Mouse (Mus musculus) heart, embryonic 11.5 days (tissue): ENCODE results near the gene Lemd1. TPM values are rescaled to one million over a fixed set of nuclear protein-coding genes. Genes with fewer than 3 reads are reported as not detected.
A peak's percentile ranks its signal among the peaks of the same experiment; 100 is the strongest.

ENCODE experiments used
- ATAC-seq: fragments of 200-750 bp; cut with Nextera tagmentation; replicated peaks from 2 replicates; pipeline ENCODE4 v1.8.0; 2017; ENCODE audit warnings: moderate library complexity; ENCODE audit not compliant: insufficient number of reproducible peaks, low FRiP score, low TSS enrichment
- H3K27ac ChIP-seq: fragments of 300-500 bp; sonication (generic); 2 replicates; pipeline ENCODE4 v1.5.1; 2014; ENCODE audit warnings: mild to moderate bottlenecking, low read depth, low read length
- H3K27me3 ChIP-seq: fragments of 300-500 bp; sonication (generic); 2 replicates; pipeline ENCODE4 v1.6.1; 2014; ENCODE audit warnings: mild to moderate bottlenecking, low read length, mixed read lengths; ENCODE audit not compliant: control insufficient read depth, insufficient read depth
- H3K36me3 ChIP-seq: fragments of 300-500 bp; sonication (generic); 2 replicates; pipeline ENCODE4 v1.6.1; 2014; ENCODE audit warnings: mild to moderate bottlenecking, low read length, moderate library complexity, mixed read lengths; ENCODE audit not compliant: control insufficient read depth, insufficient read depth
- H3K4me1 ChIP-seq: fragments of 300-500 bp; sonication (generic); 2 replicates; pipeline ENCODE4 v1.6.1; 2014; ENCODE audit warnings: low read length; ENCODE audit not compliant: control insufficient read depth, insufficient read depth
- H3K4me2 ChIP-seq: fragments of 300-500 bp; sonication (generic); 2 replicates; pipeline ENCODE4 v1.6.1; 2014; ENCODE audit warnings: mild to moderate bottlenecking, moderate library complexity
- H3K4me3 ChIP-seq: fragments of 300-500 bp; sonication (generic); 2 replicates; pipeline ENCODE4 v1.5.1; 2014; ENCODE audit warnings: low read depth, low read length
- H3K9ac ChIP-seq: fragments of 300-500 bp; sonication (generic); 2 replicates; pipeline ENCODE4 v1.6.1; 2014; ENCODE audit warnings: mild to moderate bottlenecking, low read depth, low read length, moderate library complexity
- H3K9me3 ChIP-seq: fragments of 300-500 bp; sonication (generic); replicated peaks from 2 replicates; pipeline ENCODE4 v1.6.1; 2016; ENCODE audit warnings: low read length; ENCODE audit not compliant: control insufficient read depth
- WGBS: fragments of 180-500 bp; shearing (Covaris S2); extraction: QIAGEN DNeasy Blood & Tissue Kit; methylation state at CpG from one replicate; pipeline ENCODE4 v1.1.7; 2014; ENCODE audit not compliant: insufficient replicate concordance; 5-methylcytosine and 5-hydroxymethylcytosine counted together
- polyA plus RNA-seq: library from polyadenylated mRNA; unstranded; fragments of >200 nt; fragmentation: Nextera tagmentation; extraction: Ambion mirVana; gene quantifications from 2 replicates; pipeline ENCODE4 v1.2.1, GENCODE M21; 2014

Lemd1 gene
- polyA plus RNA-seq, result not detected in 2 replicates

- no peak within 1 kb of the TSS for H3K27ac ChIP-seq
- H3K4me3 ChIP-seq, result peak within 1 kb of the TSS; percentile 63
- peaks cover 72% of the 10 kb centered on the region for H3K27me3 ChIP-seq
- H3K4me1 ChIP-seq, result peaks cover 21% of the 10 kb centered on the region
- WGBS, result 1% methylated on average over 34 of the region's 34 CpGs
- no peaks in the 10 kb centered on the region for H3K9me3 ChIP-seq
- H3K9ac ChIP-seq, result peak within 1 kb of the TSS; percentile 59; the same call in 1 of the 2 replicates
- H3K4me2 ChIP-seq, result peak within 1 kb of the TSS; percentile 93
- H3K36me3 ChIP-seq, result no peaks in the 10 kb centered on the region
- ATAC-seq, result no peak
These were observed at the start of gene Lemd1, which contains the start of gene AC124108.1 for GRCm38 (mm10) chr1:132191093-132191785. Gene Lemd1 (plus strand): TSS chr1:132191431. Gene AC124108.1 (plus strand): TSS chr1:132191457.

DNA sequence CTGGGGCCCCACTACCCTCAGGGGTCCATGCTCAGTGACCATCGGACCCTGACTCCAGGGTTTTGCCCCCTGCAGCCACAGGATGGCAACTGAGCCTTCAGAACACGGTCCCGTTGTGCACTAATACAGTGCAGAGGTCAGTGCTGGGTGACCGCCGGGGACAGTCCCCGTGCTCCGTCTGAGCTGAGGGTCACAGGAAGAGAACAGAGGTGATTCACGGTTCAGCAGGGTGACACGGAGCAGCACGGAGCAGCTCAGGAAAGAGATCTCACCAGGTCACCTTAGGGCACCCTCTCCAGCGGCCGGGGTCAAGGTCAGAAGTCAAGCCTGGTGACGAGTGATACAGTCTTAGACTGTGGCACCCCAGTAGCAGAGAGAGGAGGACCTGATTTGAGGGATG, 49.5 kb upstream of the Lemd1 start:
- H3K36me3 ChIP-seq, result no peaks in the 10 kb centered on the region
- peaks cover 12% of the 10 kb centered on the region for H3K4me1 ChIP-seq
- H3K9me3 ChIP-seq, result no peaks in the 10 kb centered on the region
- no peak overlapping the region for H3K9ac ChIP-seq
- H3K27me3 ChIP-seq, result no peaks in the 10 kb centered on the region
- no peak overlapping the region for H3K4me3 ChIP-seq
- 62% methylated on average over 13 of the region's 13 CpGs for WGBS
- ATAC-seq, result no peak
- no peak overlapping the region for H3K4me2 ChIP-seq
- no peak overlapping the region for H3K27ac ChIP-seq

- no peak overlapping the region for H3K4me3 ChIP-seq
- H3K27me3 ChIP-seq, result no peaks in the 10 kb centered on the region
- ATAC-seq, result no peak
- 52% methylated on average over 5 of the region's 5 CpGs for WGBS
- H3K36me3 ChIP-seq, result no peaks in the 10 kb centered on the region
- H3K27ac ChIP-seq, result no peak overlapping the region
- no peaks in the 10 kb centered on the region for H3K9me3 ChIP-seq
- H3K4me1 ChIP-seq, result peaks cover 9% of the 10 kb centered on the region
- no peak overlapping the region for H3K9ac ChIP-seq
- no peak overlapping the region for H3K4me2 ChIP-seq
These were observed 48.2 kb upstream of the Lemd1 start for GRCm38 (mm10) chr1:132143079-132143478.

DNA sequence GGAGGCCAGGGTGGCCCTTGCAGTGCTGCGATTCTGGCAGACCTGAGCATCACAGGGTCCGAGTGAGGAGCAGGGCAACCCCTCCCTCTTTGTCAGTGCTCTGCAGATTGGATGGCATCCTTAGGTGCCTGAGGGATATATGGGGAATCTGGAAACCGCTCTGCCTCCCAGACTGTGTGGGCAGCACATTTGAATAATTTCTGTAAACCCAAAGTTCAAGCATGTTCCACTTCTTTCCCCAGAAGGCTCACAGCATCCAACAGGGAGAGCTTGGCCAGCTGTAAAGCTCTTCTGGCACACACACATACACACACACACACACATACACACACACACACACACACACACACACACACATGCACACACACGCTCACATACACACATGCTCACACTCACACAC, 47.5 kb upstream of the Lemd1 start:
- WGBS, result 61% methylated on average over 4 of the region's 4 CpGs
- H3K4me2 ChIP-seq, result no peak overlapping the region
- no peaks in the 10 kb centered on the region for H3K9me3 ChIP-seq
- no peak overlapping the region for H3K4me3 ChIP-seq
- H3K36me3 ChIP-seq, result no peaks in the 10 kb centered on the region
- H3K27me3 ChIP-seq, result no peaks in the 10 kb centered on the region
- no peak overlapping the region for H3K27ac ChIP-seq
- peaks cover 4% of the 10 kb centered on the region; the same call in 1 of the 2 replicates for H3K4me1 ChIP-seq
- H3K9ac ChIP-seq, result no peak overlapping the region
- no peak for ATAC-seq

DNA sequence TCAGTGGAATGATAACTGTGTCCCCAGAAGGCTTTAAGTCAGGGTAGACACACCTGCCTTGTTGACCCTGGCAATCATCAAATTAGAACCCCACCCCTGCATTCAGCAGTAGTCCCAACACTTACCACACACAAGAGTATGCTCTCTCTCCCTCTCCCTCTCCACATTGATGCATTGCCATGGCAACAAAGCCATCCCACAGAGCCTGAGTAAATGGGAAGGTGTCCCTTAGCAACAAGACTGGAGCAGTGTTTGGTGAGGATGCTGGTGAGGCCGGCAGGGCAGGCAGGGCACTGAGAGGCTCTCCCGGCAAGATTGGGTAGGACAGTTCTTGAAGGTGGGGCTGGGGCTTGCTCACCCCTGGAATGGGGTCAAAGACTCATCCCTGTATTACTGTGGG, 47.0 kb upstream of the Lemd1 start:
- WGBS, result 49% methylated on average over 2 of the region's 2 CpGs
- H3K36me3 ChIP-seq, result no peaks in the 10 kb centered on the region
- ATAC-seq, result no peak
- no peak overlapping the region for H3K9ac ChIP-seq
- no peak overlapping the region for H3K27ac ChIP-seq
- H3K27me3 ChIP-seq, result no peaks in the 10 kb centered on the region
- H3K4me1 ChIP-seq, result 0 out of 2 replicates have a peak, but pooled peaks cover 2% of the 10 kb centered on the region
- H3K9me3 ChIP-seq, result no peaks in the 10 kb centered on the region
- no peak overlapping the region for H3K4me3 ChIP-seq
- H3K4me2 ChIP-seq, result no peak overlapping the region

DNA sequence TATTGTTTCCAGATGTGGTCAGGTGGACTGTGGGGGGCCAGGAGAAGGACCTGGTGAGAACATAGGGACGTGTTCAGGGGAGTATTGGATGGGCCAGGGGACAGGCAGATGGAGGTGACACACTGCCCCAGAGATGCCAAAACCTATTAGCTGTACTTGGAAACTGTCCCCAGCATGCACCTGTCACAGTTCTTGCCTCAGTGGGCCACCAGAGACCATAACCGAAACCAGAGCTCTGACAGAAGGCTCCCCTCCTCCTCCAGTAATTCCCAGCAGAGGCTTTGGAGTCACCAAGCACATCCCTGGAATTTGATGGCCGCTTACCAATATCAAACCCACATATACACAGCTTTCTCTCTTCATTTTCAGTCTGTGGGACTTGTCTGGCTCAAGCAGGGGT, 46.4 kb upstream of the Lemd1 start:
- H3K4me2 ChIP-seq, result no peak overlapping the region
- H3K9me3 ChIP-seq, result no peaks in the 10 kb centered on the region
- WGBS, result 71% methylated on average over 3 of the region's 3 CpGs
- ATAC-seq, result no peak
- H3K36me3 ChIP-seq, result no peaks in the 10 kb centered on the region
- no peak overlapping the region for H3K27ac ChIP-seq
- H3K27me3 ChIP-seq, result no peaks in the 10 kb centered on the region
- peaks cover 4% of the 10 kb centered on the region for H3K4me1 ChIP-seq
- H3K9ac ChIP-seq, result no peak overlapping the region
- H3K4me3 ChIP-seq, result no peak overlapping the region

- Histone ChIP-seq H3K27me3 (no peaks in the 10 kb centered on the region), H3K4me2 (no peak overlapping the region), H3K36me3 (no peaks in the 10 kb centered on the region), H3K27ac (no peak overlapping the region), H3K9me3 (no peaks in the 10 kb centered on the region), H3K4me1 (peaks cover 17% of the 10 kb centered on the region), H3K4me3 (no peak overlapping the region), H3K9ac (no peak overlapping the region)
- no peak for ATAC-seq
- WGBS, result 79% methylated on average over 8 of the region's 8 CpGs
These were observed 45.1 kb upstream of the Lemd1 start for GRCm38 (mm10) chr1:132145973-132146685.

GRCm38 (mm10) chr1:132149410-132149809, 41.8 kb upstream of the Lemd1 start:
- Histone ChIP-seq H3K4me2 (no peak overlapping the region), H3K36me3 (no peaks in the 10 kb centered on the region), H3K4me1 (peaks cover 31% of the 10 kb centered on the region), H3K4me3 (no peak overlapping the region), H3K9ac (no peak overlapping the region), H3K9me3 (no peaks in the 10 kb centered on the region), H3K27ac (no peak overlapping the region), H3K27me3 (no peaks in the 10 kb centered on the region)
- WGBS, result 64% methylated on average over 2 of the region's 2 CpGs
- no peak for ATAC-seq
